Mouse (Mus musculus) kidney, embryonic 16.5 days (tissue): ENCODE measurements around the gene Ccnc. TPM values are rescaled to one million over a fixed set of nuclear protein-coding genes. Genes with fewer than 3 reads are reported as not detected.

Experiments used
- ATAC-seq: fragments of 200-750 bp; cut with Nextera tagmentation; 2 replicates; pipeline ENCODE4 v1.8.0; 2017; ENCODE audit warnings: moderate TSS enrichment; ENCODE audit not compliant: low FRiP score, low TSS enrichment
- H3K27ac ChIP-seq: fragments of 300-500 bp; sonication (generic); 2 replicates; pipeline ENCODE4 v1.5.1; 2014; ENCODE audit warnings: low read length
- H3K27me3 ChIP-seq: fragments of 300-500 bp; sonication (generic); 2 replicates; pipeline ENCODE4 v1.6.1; 2014; ENCODE audit warnings: low read length, control low read depth, mixed read lengths; ENCODE audit not compliant: insufficient read depth
- H3K36me3 ChIP-seq: fragments of 300-500 bp; sonication (generic); 2 replicates; pipeline ENCODE4 v1.6.1; 2014; ENCODE audit warnings: low read length, control low read depth, mixed read lengths; ENCODE audit not compliant: insufficient read depth
- H3K4me1 ChIP-seq: fragments of 300-500 bp; sonication (generic); 2 replicates; pipeline ENCODE4 v1.6.1; 2014; ENCODE audit warnings: low read length, control low read depth, mixed read lengths; ENCODE audit not compliant: insufficient read depth
- H3K4me2 ChIP-seq: fragments of 300-500 bp; sonication (generic); replicated peaks from 2 replicates; pipeline ENCODE4 v1.6.1; 2014; ENCODE audit warnings: low read depth, low read length
- H3K4me3 ChIP-seq: fragments of 300-500 bp; sonication (generic); 2 replicates; pipeline ENCODE4 v1.5.1; 2014; ENCODE audit warnings: mild to moderate bottlenecking, low read length
- H3K9ac ChIP-seq: fragments of 300-500 bp; sonication (generic); replicated peaks from 2 replicates; pipeline ENCODE4 v1.6.1; 2014; ENCODE audit warnings: low read length
- H3K9me3 ChIP-seq: fragments of 300-500 bp; sonication (generic); 2 replicates; pipeline ENCODE4 v1.6.1; 2016; ENCODE audit warnings: low read length, control low read depth
- WGBS: fragments of 180-500 bp; shearing (Covaris S2); extraction: QIAGEN DNeasy Blood & Tissue Kit; methylation state at CpG from one replicate; pipeline ENCODE4 v1.1.7; 2014; 5-methylcytosine and 5-hydroxymethylcytosine counted together
- polyA plus RNA-seq: library from polyadenylated mRNA; unstranded; fragments of >200 nt; fragmentation: Nextera tagmentation; extraction: Ambion mirVana; gene quantifications from 2 replicates; pipeline ENCODE4 v1.2.1, GENCODE M21; 2015

Ccnc gene
- polyA plus RNA-seq, result 40.2 and 40.7 TPM in 2 replicates

- WGBS, result under 1% methylated on average over 37 of the region's 37 CpGs
- Histone ChIP-seq H3K9ac (peak within 1 kb of the TSS; percentile 82), H3K4me2 (peak within 1 kb of the TSS; percentile 60), H3K27me3 (no peaks in the 10 kb centered on the region), H3K4me1 (peaks cover 5% of the 10 kb centered on the region), H3K36me3 (no peaks in the 10 kb centered on the region), H3K4me3 (peak within 1 kb of the TSS; percentile 78), H3K9me3 (no peaks in the 10 kb centered on the region), H3K27ac (peak within 1 kb of the TSS; percentile 85)
- ATAC-seq, result peak; percentile 98
Measured at GRCm38 (mm10) chr4:21727615-21728165, at the start of gene Ccnc. TSS of gene Ccnc (plus strand) at chr4:21727701.

- under 1% methylated on average over 83 of the region's 84 CpGs for WGBS
- Histone ChIP-seq H3K9me3 (no peaks in the 10 kb centered on the region), H3K27me3 (peaks cover 90% of the 10 kb centered on the region), H3K4me2 (peak overlapping the region; percentile 61), H3K4me3 (peak overlapping the region; percentile 45), H3K4me1 (peaks cover 15% of the 10 kb centered on the region), H3K9ac (peak overlapping the region; percentile 22; the same call in 1 of the 2 replicates), H3K27ac (no peak overlapping the region), H3K36me3 (no peaks in the 10 kb centered on the region)
- ATAC-seq, result peak; percentile 26; the same call in 1 of the 2 replicates
Measured at GRCm38 (mm10) chr4:21678101-21678974, 49.2 kb upstream of the Ccnc start.

DNA sequence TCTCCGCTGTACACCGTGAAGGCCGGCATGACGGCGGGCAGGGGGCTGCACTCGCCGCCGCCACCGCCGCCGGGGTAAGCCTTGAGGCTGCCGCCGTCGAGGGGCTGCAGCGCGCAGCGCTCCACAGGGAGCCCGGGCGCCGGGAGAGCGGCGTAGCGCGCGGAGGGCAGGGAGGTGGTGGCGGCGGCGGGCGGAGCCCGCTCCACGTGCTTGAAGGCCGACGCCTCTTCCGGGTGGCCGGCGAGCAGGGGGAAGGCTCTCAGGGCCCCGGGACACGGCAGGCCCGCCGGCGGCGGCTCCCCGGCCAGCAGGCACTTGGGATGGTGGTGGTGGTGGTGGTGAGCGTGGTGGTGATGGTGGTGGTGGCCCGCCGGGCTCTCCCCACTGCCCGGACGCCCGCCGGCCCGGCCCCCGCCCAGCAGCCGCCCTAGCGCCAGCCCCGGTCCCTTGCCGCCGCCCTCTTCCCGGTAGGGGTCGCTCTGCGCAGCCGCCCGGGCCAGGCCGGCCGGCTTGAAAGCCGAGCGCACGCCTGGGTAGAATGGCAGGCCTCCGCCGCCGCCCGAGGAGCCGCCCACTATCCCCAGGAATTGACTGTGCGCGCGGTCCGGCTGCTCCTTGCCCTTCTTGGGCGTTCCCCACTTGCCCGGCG, 48.4 kb upstream of the Ccnc start:
- H3K4me3 ChIP-seq, result peak overlapping the region; percentile 45
- H3K9ac ChIP-seq, result no peak overlapping the region
- H3K4me2 ChIP-seq, result peak overlapping the region; percentile 61
- no peaks in the 10 kb centered on the region for H3K9me3 ChIP-seq
- WGBS, result under 1% methylated on average over 54 of the region's 79 CpGs
- ATAC-seq, result peak; percentile 86
- no peaks in the 10 kb centered on the region for H3K36me3 ChIP-seq
- no peak overlapping the region for H3K27ac ChIP-seq
- peaks cover 92% of the 10 kb centered on the region for H3K27me3 ChIP-seq
- H3K4me1 ChIP-seq, result peaks cover 15% of the 10 kb centered on the region

- no peaks in the 10 kb centered on the region for H3K36me3 ChIP-seq
- H3K27ac ChIP-seq, result no peak overlapping the region
- H3K4me3 ChIP-seq, result peak overlapping the region; percentile 45
- no peak overlapping the region for H3K9ac ChIP-seq
- WGBS, result 3% methylated on average over 40 of the region's 42 CpGs
- H3K9me3 ChIP-seq, result no peaks in the 10 kb centered on the region
- peak overlapping the region; percentile 61 for H3K4me2 ChIP-seq
- peaks cover 92% of the 10 kb centered on the region for H3K27me3 ChIP-seq
- ATAC-seq, result no peak
- peaks cover 15% of the 10 kb centered on the region for H3K4me1 ChIP-seq
Measured at GRCm38 (mm10) chr4:21679624-21680480, 47.6 kb upstream of the Ccnc start.

GRCm38 (mm10) chr4:21680971-21681370, 46.5 kb upstream of the Ccnc start:
- no peak overlapping the region for H3K4me2 ChIP-seq
- H3K4me3 ChIP-seq, result no peak overlapping the region
- H3K9me3 ChIP-seq, result no peaks in the 10 kb centered on the region
- WGBS, result 5% methylated on average over 10 of the region's 10 CpGs
- no peak overlapping the region for H3K27ac ChIP-seq
- H3K9ac ChIP-seq, result no peak overlapping the region
- H3K36me3 ChIP-seq, result no peaks in the 10 kb centered on the region
- peaks cover 96% of the 10 kb centered on the region for H3K27me3 ChIP-seq
- ATAC-seq, result no peak
- peaks cover 15% of the 10 kb centered on the region for H3K4me1 ChIP-seq

GRCm38 (mm10) chr4:21682421-21683150, 44.9 kb upstream of the Ccnc start:
- peaks cover 99% of the 10 kb centered on the region for H3K27me3 ChIP-seq
- H3K27ac ChIP-seq, result no peak overlapping the region
- no peak overlapping the region for H3K4me2 ChIP-seq
- no peak overlapping the region for H3K4me3 ChIP-seq
- WGBS, result 10% methylated on average over 10 of the region's 10 CpGs
- H3K36me3 ChIP-seq, result no peaks in the 10 kb centered on the region
- no peak for ATAC-seq
- peaks cover 15% of the 10 kb centered on the region for H3K4me1 ChIP-seq
- H3K9ac ChIP-seq, result no peak overlapping the region
- H3K9me3 ChIP-seq, result no peaks in the 10 kb centered on the region

DNA sequence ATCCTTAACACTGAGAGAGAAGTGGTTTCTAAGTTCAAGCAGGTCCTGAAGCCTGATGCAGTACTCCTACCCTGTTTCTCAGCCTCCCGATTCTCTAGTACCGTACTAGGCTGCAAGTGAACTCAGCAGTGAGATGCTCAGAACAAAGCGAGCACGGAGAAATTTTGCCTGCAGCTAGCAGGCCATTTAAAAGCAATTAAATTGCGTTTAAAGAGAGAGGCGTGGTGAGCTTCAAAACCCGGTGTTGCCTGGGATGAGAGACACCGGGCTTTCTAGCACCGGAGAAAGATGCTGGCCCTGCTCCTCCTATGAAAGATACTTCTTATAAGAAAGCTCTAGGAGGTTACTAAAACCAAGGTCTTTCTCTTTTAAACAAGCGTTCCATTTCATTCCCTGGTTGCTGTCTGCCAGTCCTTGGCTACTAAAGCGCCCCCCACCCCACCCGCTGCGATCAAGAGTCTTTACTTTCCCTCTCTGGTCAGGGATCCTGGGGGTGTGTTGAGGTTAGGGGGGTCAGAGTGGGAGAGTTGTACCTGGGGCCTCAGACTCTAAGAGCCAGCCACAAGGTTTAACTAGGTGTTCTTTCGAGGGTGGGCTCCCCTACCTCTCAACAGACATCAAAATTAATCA, 43.0 kb upstream of the Ccnc start:
- WGBS, result 2% methylated on average over 14 of the region's 14 CpGs
- no peaks in the 10 kb centered on the region for H3K36me3 ChIP-seq
- no peak overlapping the region for H3K4me2 ChIP-seq
- peaks cover 99% of the 10 kb centered on the region for H3K27me3 ChIP-seq
- no peak overlapping the region for H3K27ac ChIP-seq
- no peaks in the 10 kb centered on the region for H3K9me3 ChIP-seq
- ATAC-seq, result no peak
- no peak overlapping the region for H3K4me3 ChIP-seq
- H3K9ac ChIP-seq, result no peak overlapping the region
- H3K4me1 ChIP-seq, result peaks cover 10% of the 10 kb centered on the region

DNA sequence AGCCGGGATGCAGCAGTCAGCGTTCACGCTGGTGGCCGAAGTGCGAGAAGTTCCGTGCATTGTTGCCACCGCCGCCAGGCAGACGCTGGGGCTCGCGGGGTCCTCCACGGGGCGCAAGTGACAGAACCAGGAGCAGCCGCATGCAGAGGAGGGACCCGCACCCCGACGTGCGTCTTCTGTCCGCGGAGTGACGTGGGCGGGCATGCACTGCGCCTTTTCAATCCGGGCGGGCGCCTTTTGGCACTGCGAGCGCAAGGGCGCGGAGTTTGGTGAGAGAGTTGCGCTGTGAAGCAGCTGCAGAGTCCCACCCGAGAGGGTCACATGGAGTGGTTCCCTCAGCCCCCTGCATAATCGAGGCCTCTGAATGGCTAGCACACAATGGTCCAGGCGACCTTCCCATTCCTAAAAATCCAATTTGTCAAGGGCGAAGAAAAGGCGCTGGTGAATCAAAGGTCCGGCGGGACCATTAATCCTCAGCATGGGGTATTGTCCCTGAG, 41.9 kb upstream of the Ccnc start, which contains the start of gene Prdm13:
Gene Prdm13 (minus strand): TSS at position 369 of the 497 bp plus-strand sequence.
- Histone ChIP-seq H3K27me3 (peaks cover 99% of the 10 kb centered on the region), H3K36me3 (no peaks in the 10 kb centered on the region), H3K27ac (no peak within 1 kb of the TSS), H3K4me2 (no peak within 1 kb of the TSS), H3K9ac (no peak within 1 kb of the TSS), H3K4me3 (no peak within 1 kb of the TSS), H3K4me1 (peaks cover 10% of the 10 kb centered on the region), H3K9me3 (no peaks in the 10 kb centered on the region)
- ATAC-seq, result no peak
- 1% methylated on average over 38 of the region's 38 CpGs for WGBS
